Mouse (Mus musculus) limb, embryonic 13.5 days (tissue): Measurements from ENCODE around the gene Metap2. TPM values are rescaled to one million over a fixed set of nuclear protein-coding genes. Genes with fewer than 3 reads are reported as not detected.
"Not testable (repeated sequence)": the region's sequence is repeated elsewhere in the genome, so short reads cannot be mapped to it uniquely, and the experiment has no call there.

ENCODE experiments used
- ATAC-seq: fragments of 200-750 bp; cut with Nextera tagmentation; 2 replicates; pipeline ENCODE4 v1.8.0; 2017; ENCODE audit warnings: low read depth, moderate number of reproducible peaks, moderate TSS enrichment; ENCODE audit not compliant: low FRiP score
- H3K27ac ChIP-seq: fragments of 300-500 bp; sonication (generic); 2 replicates; pipeline ENCODE4 v1.5.1; 2015; ENCODE audit warnings: inconsistent platforms, mild to moderate bottlenecking, moderate library complexity
- H3K27me3 ChIP-seq: fragments of 300-500 bp; sonication (generic); 2 replicates; pipeline ENCODE4 v1.6.1; 2015; ENCODE audit warnings: mild to moderate bottlenecking, inconsistent platforms
- H3K36me3 ChIP-seq: fragments of 300-500 bp; sonication (generic); 2 replicates; pipeline ENCODE4 v1.6.1; 2015; ENCODE audit warnings: inconsistent platforms, mild to moderate bottlenecking, moderate library complexity
- H3K4me1 ChIP-seq: fragments of 300-500 bp; sonication (generic); 2 replicates; pipeline ENCODE4 v1.6.1; 2015; ENCODE audit warnings: inconsistent platforms
- H3K4me2 ChIP-seq: fragments of 300-500 bp; sonication (generic); replicated peaks from 2 replicates; pipeline ENCODE4 v1.6.1; 2015; ENCODE audit warnings: inconsistent platforms, mild to moderate bottlenecking, moderate library complexity
- H3K4me3 ChIP-seq: fragments of 300-500 bp; sonication (generic); 2 replicates; pipeline ENCODE4 v1.5.1; 2015; ENCODE audit warnings: moderate library complexity, mild to moderate bottlenecking, inconsistent platforms
- H3K9ac ChIP-seq: fragments of 300-500 bp; sonication (generic); 2 replicates; pipeline ENCODE4 v1.6.1; 2015; ENCODE audit warnings: mild to moderate bottlenecking, inconsistent platforms
- H3K9me3 ChIP-seq: fragments of 300-500 bp; sonication (generic); 2 replicates; pipeline ENCODE4 v1.6.1; 2016; ENCODE audit warnings: inconsistent platforms
- WGBS: fragments of 180-500 bp; shearing (Covaris S2); methylation state at CpG from one replicate; pipeline ENCODE4 v1.1.7; 2015; 5-methylcytosine and 5-hydroxymethylcytosine counted together
- polyA plus RNA-seq: library from polyadenylated mRNA; unstranded; fragments of >200 nt; fragmentation: Nextera tagmentation; extraction: Ambion mirVana; gene quantifications from 2 replicates; pipeline ENCODE4 v1.2.1, GENCODE M21; 2015

Gene Metap2
- polyA plus RNA-seq, 1 experiment from 2014 or later, result 188 TPM

- Histone ChIP-seq H3K9ac (no peak overlapping the region), H3K4me1 (peaks cover 25% of the 10 kb centered on the region), H3K4me3 (peak overlapping the region; percentile 65; the same call in 1 of the 2 replicates), H3K4me2 (no peak overlapping the region), H3K9me3 (no peaks in the 10 kb centered on the region), H3K36me3 (no peaks in the 10 kb centered on the region), H3K27me3 (peaks cover 75% of the 10 kb centered on the region), H3K27ac (no peak overlapping the region)
- 27% methylated on average over 9 of the region's 9 CpGs for WGBS
- ATAC-seq, result no peak
Observed at GRCm38 (mm10) chr10:93832811-93833210, 64.1 kb downstream of the Metap2 start.

DNA sequence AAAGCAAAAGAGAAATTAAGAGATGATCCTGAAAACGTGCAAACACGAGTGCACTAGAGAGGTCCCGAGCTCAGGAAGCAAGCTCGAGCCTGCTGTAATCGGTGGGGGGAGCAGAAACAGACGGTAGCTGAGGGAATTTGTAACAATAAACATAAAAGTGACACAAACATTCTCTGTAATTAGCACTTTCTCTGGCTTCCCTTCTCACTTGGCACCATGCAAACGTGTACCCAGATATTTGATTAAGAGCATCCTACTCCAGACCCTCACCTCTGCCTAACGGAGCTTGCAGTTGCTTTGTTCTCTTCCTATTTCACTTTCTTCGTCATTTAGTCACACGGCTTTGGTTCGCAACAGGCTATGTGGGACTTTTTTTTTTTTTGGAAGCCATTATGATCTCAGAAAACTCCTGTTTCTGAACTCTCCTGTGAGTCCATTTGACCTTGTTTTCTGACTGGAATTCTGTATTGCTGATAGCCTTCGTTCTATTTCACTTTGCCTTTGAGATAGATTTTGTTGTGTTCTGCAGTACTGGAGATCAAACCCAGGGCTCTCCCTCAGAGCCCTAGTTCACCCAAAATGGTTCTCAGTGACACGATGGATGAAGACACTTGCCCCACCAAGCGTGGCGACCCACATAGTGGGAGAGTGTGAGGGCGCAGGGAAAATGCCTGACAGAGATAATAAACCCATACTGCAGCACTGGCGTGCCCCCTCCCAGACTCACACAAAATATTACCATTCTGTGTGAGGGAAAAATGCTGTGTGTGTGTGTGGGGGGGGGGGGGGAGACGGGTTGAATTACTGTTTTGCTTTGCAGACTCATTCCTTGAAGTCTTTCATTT, 64.9 kb downstream of the Metap2 start:
- ATAC-seq, result no peak
- peak overlapping the region; percentile 17 for H3K4me3 ChIP-seq
- 3% methylated on average over 18 of the region's 18 CpGs for WGBS

DNA sequence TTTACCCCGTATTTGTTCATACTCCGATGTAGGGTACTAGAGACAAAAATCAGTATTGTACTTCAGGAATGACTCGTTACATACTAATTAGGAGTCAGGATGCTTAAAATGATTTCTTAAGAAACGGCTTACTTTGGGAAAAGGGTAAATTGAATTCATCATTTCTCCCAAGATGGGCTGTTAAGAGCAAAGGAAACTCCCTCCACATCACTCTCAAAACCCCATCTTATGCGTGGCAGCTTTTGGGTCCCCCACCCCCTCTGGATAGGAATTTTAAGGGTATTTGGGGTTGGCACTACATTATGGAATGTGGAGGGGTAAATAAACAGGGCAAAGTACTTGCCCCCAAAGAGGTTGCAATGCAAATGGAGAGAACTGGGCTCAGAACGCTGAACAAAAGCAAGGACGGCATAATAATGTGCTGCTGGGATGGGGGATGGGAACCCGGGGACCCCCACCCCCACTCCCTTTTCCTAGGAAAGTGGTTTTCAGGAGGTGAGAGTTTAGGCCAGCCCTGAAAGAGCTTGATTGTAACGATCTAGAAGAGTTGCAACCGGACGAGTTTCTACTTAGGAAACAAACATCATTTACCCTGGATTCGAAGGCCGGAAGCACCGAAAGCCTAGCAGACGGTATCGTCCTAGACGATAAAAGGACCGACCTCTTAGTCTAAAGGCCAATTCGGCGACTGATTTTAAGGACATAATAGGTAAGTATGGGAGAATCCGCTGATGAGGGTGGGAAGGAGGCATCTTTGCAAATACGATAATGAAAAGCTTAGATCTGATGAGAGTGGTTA, 65.8 kb downstream of the Metap2 start, which contains the start of gene Usp44:
Gene Usp44, plus strand, starts transcription at position 625 of the 799 bp plus-strand sequence.
- Histone ChIP-seq H3K4me3 (peak within 1 kb of the TSS; percentile 17), H3K36me3 (no peaks in the 10 kb centered on the region), H3K9me3 (no peaks in the 10 kb centered on the region), H3K27ac (no peak within 1 kb of the TSS), H3K27me3 (peaks cover 66% of the 10 kb centered on the region), H3K4me2 (peak within 1 kb of the TSS; percentile 42), H3K4me1 (peaks cover 25% of the 10 kb centered on the region), H3K9ac (no peak within 1 kb of the TSS)
- 7% methylated on average over 22 of the region's 22 CpGs for WGBS
- no peak for ATAC-seq

More for the DNA sequence above, 64.9 kb downstream of the Metap2 start:
- Histone ChIP-seq H3K27me3 (peaks cover 74% of the 10 kb centered on the region), H3K9ac (no peak overlapping the region), H3K36me3 (no peaks in the 10 kb centered on the region), H3K27ac (no peak overlapping the region), H3K9me3 (no peaks in the 10 kb centered on the region), H3K4me1 (peaks cover 25% of the 10 kb centered on the region), H3K4me2 (peak overlapping the region; percentile 42)

- no peaks in the 10 kb centered on the region for H3K36me3 ChIP-seq
- H3K4me2 ChIP-seq, result no peak overlapping the region
- H3K4me1 ChIP-seq, result peaks cover 25% of the 10 kb centered on the region
- ATAC-seq, result no peak
- no peak overlapping the region for H3K9ac ChIP-seq
- WGBS, result 38% methylated on average over 9 of the region's 9 CpGs
- no peaks in the 10 kb centered on the region for H3K9me3 ChIP-seq
- peaks cover 56% of the 10 kb centered on the region for H3K27me3 ChIP-seq
- no peak overlapping the region for H3K27ac ChIP-seq
- no peak overlapping the region for H3K4me3 ChIP-seq
Observed at GRCm38 (mm10) chr10:93829898-93830831, 66.7 kb downstream of the Metap2 start.

DNA sequence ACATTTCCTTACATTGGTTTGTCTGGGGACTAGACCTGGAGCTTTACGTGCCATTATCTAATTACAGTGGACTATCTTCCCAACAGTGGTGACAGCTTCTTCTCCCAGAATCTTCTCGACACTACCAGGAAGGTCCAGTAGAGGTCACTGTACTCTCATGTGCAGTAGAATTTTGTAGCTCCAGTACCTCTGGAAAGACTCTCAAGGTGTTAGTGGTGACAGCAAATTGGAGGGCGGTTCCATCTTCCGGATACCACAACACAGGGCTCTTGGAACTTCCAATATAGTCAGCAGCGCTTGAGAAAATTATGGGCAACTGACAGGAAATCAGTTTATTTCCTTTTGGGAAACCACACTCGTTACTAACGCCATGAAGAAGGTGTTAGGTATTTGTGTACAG, 78.2 kb downstream of the Metap2 start:
- Histone ChIP-seq H3K27ac (no peak overlapping the region), H3K27me3 (peaks cover 31% of the 10 kb centered on the region), H3K4me2 (no peak overlapping the region), H3K4me1 (0 out of 2 replicates have a peak, but pooled peaks cover 1% of the 10 kb centered on the region), H3K36me3 (no peaks in the 10 kb centered on the region), H3K9ac (no peak overlapping the region), H3K9me3 (no peaks in the 10 kb centered on the region), H3K4me3 (no peak overlapping the region)
- no peak; the same call in 1 of the 2 replicates for ATAC-seq
- WGBS, result 23% methylated on average over 7 of the region's 7 CpGs

- no peak overlapping the region for H3K4me3 ChIP-seq
- peak; percentile 66 for ATAC-seq
- H3K9me3 ChIP-seq, result no peaks in the 10 kb centered on the region
- no peak overlapping the region for H3K27ac ChIP-seq
- 44% methylated on average over 10 of the region's 10 CpGs for WGBS
- peaks cover 6% of the 10 kb centered on the region; the same call in 1 of the 2 replicates for H3K4me1 ChIP-seq
- no peak overlapping the region for H3K9ac ChIP-seq
- H3K27me3 ChIP-seq, result peaks cover 18% of the 10 kb centered on the region; the same call in 1 of the 2 replicates
- no peaks in the 10 kb centered on the region for H3K36me3 ChIP-seq
- no peak overlapping the region for H3K4me2 ChIP-seq
Observed at GRCm38 (mm10) chr10:93813755-93814154, 83.1 kb downstream of the Metap2 start.

DNA sequence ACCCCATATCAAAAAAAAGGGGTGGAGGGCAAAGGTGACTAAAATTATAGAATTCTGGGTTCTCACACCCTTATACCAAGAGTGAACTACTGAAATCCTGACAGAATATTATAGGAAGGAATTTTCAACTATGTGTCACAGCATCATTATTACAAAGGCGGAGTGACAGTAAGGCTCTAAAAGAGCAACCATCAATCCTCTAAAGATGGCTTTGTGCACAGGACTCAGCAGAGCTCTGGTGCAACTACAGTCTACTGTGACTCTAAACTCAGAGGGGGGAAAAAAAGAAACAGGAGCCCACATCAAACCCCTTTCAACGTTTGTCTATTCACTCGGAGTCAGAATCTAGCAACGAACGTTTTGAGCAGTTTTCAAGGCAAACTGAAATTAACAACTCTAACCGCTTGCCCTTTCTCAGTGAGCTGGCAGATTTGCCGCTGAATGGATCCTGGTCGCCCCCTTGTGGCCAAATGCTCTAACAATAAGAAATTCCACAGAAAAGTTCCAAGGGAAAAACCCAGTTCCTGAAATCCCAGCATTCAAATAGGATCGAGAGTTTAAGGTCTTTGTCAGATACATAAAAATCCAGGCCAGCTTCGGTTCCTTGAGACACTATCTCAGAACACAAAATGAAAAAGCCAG, 84.0 kb downstream of the Metap2 start:
- ATAC-seq, result no peak

DNA sequence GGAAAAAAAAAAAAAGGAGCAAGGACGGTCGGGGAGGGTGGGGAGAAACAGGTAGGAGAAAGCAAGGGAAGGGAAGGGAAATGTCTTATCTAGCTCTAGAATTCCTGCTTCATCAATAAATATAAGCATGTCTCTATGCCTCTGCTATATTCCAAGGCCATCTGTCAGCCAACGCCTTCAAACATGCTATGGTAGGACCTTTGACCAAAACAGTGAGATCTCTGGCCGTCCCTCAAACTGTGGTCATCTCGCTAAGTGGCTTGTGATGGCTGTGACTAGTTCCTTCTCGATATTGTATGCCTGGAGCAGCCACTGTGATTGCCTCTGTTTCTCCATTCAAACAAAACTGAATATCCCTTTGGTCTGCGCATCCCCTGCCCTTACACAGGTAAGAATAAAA, 84.8 kb downstream of the Metap2 start:
- Histone ChIP-seq H3K9me3 (no peaks in the 10 kb centered on the region), H3K4me1 (peaks cover 6% of the 10 kb centered on the region; the same call in 1 of the 2 replicates), H3K36me3 (no peaks in the 10 kb centered on the region), H3K4me3 (no peak overlapping the region), H3K27me3 (peaks cover 15% of the 10 kb centered on the region; the same call in 1 of the 2 replicates), H3K27ac (no peak overlapping the region), H3K9ac (no peak overlapping the region), H3K4me2 (no peak overlapping the region)
- ATAC-seq, result no peak
- WGBS, result 78% methylated on average over 7 of the region's 7 CpGs

More for the DNA sequence above, 84.0 kb downstream of the Metap2 start:
- 15% methylated on average over 10 of the region's 10 CpGs for WGBS
- H3K4me2 ChIP-seq, result peak overlapping the region; percentile 42
- no peaks in the 10 kb centered on the region for H3K36me3 ChIP-seq
- no peak overlapping the region for H3K9ac ChIP-seq
- H3K4me1 ChIP-seq, result peaks cover 6% of the 10 kb centered on the region; the same call in 1 of the 2 replicates
- H3K27ac ChIP-seq, result no peak overlapping the region
- peaks cover 16% of the 10 kb centered on the region; the same call in 1 of the 2 replicates for H3K27me3 ChIP-seq
- no peak overlapping the region for H3K4me3 ChIP-seq
- no peaks in the 10 kb centered on the region for H3K9me3 ChIP-seq

DNA sequence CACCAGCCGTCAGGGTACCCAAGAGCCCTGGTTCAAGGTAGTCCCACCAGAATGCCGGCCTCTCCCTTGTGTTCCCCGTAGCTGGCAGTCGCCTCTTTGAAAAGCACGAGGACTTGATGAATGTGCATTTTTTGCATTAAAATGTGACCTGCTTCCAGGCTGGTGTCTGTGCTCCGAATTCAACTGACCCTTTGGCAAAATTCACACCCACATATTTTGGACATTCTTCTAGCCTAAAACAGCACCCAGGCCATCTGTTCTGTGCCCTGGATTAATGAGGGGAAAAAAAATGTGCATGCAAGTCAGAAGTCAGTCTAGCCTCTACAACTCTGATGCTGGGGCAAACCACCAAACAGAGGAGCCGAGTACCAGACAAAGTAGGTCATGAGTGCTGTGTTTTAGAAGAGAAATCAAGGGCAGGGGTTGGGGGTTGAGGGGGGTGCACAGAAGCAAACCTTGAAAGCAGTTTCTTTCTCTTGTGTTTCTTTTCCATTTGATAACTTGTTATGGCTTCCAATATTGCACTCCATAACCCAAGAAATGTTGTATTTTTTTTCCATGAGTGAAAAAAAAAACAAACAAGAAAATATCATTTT, 86.2 kb downstream of the Metap2 start:
- no peak for ATAC-seq
- Histone ChIP-seq H3K9ac (no peak overlapping the region), H3K36me3 (no peaks in the 10 kb centered on the region), H3K4me2 (no peak overlapping the region), H3K27me3 (peaks cover 2% of the 10 kb centered on the region; the same call in 1 of the 2 replicates), H3K4me3 (no peak overlapping the region), H3K9me3 (no peaks in the 10 kb centered on the region), H3K4me1 (peaks cover 6% of the 10 kb centered on the region; the same call in 1 of the 2 replicates), H3K27ac (no peak overlapping the region)
- 42% methylated on average over 7 of the region's 7 CpGs for WGBS

- not testable (repeated sequence) for H3K27me3 ChIP-seq, H3K27ac ChIP-seq, ATAC-seq, H3K4me2 ChIP-seq, H3K9ac ChIP-seq, H3K36me3 ChIP-seq, H3K9me3 ChIP-seq, H3K4me3 ChIP-seq, H3K4me1 ChIP-seq
- WGBS, result 96% methylated on average over 8 of the region's 8 CpGs
Observed at GRCm38 (mm10) chr10:93809438-93809837, 87.5 kb downstream of the Metap2 start.
